Mouse (Mus musculus) embryonic facial prominence, embryonic 11.5 days (tissue): ENCODE data around the gene Trip4. TPM values are rescaled to one million over a fixed set of nuclear protein-coding genes. Genes with fewer than 3 reads are reported as not detected.

Experiments
- ATAC-seq: fragments of 200-750 bp; cut with Nextera tagmentation; replicated peaks from 2 replicates; pipeline ENCODE4 v1.8.0; 2017; ENCODE audit warnings: low read depth; ENCODE audit not compliant: insufficient number of reproducible peaks, low FRiP score, low TSS enrichment
- DNase-seq: peaks from one replicate; pipeline ENCODE4 v3.0.0-alpha.2; 2015; ENCODE audit warnings: low spot score
- H3K27ac ChIP-seq: fragments of 300-500 bp; sonication (generic); replicated peaks from 2 replicates; pipeline ENCODE4 v1.5.1; 2014; ENCODE audit warnings: mild to moderate bottlenecking, low read depth, low read length, control low read depth
- H3K27me3 ChIP-seq: fragments of 300-500 bp; sonication (generic); 2 replicates; pipeline ENCODE4 v1.6.1; 2014; ENCODE audit warnings: mild to moderate bottlenecking, low read length, moderate library complexity, mixed read lengths; ENCODE audit not compliant: control insufficient read depth, insufficient read depth
- H3K36me3 ChIP-seq: fragments of 300-500 bp; sonication (generic); replicated peaks from 2 replicates; pipeline ENCODE4 v1.6.1; 2014; ENCODE audit warnings: low read depth, mild to moderate bottlenecking, low read length, moderate library complexity, mixed read lengths; ENCODE audit not compliant: control insufficient read depth, insufficient read depth
- H3K4me1 ChIP-seq: fragments of 300-500 bp; sonication (generic); 2 replicates; pipeline ENCODE4 v1.6.1; 2014; ENCODE audit warnings: low read length, mixed read lengths; ENCODE audit not compliant: control insufficient read depth, insufficient read depth
- H3K4me2 ChIP-seq: fragments of 300-500 bp; sonication (generic); 2 replicates; pipeline ENCODE4 v1.6.1; 2014; ENCODE audit warnings: low read depth, mild to moderate bottlenecking, control low read depth, low read length, moderate library complexity
- H3K4me3 ChIP-seq: fragments of 300-500 bp; sonication (generic); 2 replicates; pipeline ENCODE4 v1.5.1; 2014; ENCODE audit warnings: low read depth, low read length, control low read depth
- H3K9ac ChIP-seq: fragments of 300-500 bp; sonication (generic); replicated peaks from 2 replicates; pipeline ENCODE4 v1.6.1; 2014; ENCODE audit warnings: mild to moderate bottlenecking, control low read depth, low read length
- H3K9me3 ChIP-seq: fragments of 300-500 bp; sonication (generic); replicated peaks from 2 replicates; pipeline ENCODE4 v1.6.1; 2016; ENCODE audit warnings: mild to moderate bottlenecking, low read length, inconsistent platforms, mixed read lengths; ENCODE audit not compliant: control insufficient read depth
- WGBS: fragments of 180-500 bp; shearing (Covaris S2); extraction: QIAGEN DNeasy Blood & Tissue Kit; methylation state at CpG from one replicate; pipeline ENCODE4 v1.1.7; 2014; 5-methylcytosine and 5-hydroxymethylcytosine counted together
- polyA plus RNA-seq: library from polyadenylated mRNA; unstranded; fragments of >200 nt; fragmentation: Nextera tagmentation; extraction: Ambion mirVana; gene quantifications from 2 replicates; pipeline ENCODE4 v1.2.1, GENCODE M21; 2014

Trip4 gene
- polyA plus RNA-seq, 1 experiment from 2014 or later, result 45.5 TPM

DNA sequence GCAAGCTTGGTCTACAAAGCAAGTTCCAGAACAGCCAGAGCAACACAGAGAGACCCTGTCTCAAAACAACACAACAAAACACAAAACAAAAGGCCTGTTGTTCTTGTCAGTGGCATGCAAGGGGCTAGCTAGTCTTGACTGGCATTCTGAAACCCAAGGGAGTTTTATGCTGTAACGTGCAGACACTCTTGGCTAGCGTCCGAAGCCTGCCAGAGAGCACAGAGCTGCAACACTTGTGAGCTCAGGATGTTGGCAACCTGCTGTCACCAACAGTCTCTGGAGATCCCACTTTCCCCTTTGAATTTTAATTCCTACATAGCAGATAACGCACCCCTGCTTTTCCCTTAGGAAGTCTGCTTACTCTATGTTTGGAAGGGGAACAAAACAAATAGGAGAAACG, 101.3 kb downstream of the Trip4 start:
- H3K27me3 ChIP-seq, result no peaks in the 10 kb centered on the region
- no peak overlapping the region for H3K9ac ChIP-seq
- no peak overlapping the region for H3K4me3 ChIP-seq
- no peak overlapping the region for H3K27ac ChIP-seq
- no peak overlapping the region for H3K4me2 ChIP-seq
- no peaks in the 10 kb centered on the region for H3K4me1 ChIP-seq
- no peak for DNase-seq
- ATAC-seq, result no peak
- no peaks in the 10 kb centered on the region for H3K36me3 ChIP-seq
- 53% methylated on average over 5 of the region's 5 CpGs for WGBS
- H3K9me3 ChIP-seq, result no peaks in the 10 kb centered on the region

DNA sequence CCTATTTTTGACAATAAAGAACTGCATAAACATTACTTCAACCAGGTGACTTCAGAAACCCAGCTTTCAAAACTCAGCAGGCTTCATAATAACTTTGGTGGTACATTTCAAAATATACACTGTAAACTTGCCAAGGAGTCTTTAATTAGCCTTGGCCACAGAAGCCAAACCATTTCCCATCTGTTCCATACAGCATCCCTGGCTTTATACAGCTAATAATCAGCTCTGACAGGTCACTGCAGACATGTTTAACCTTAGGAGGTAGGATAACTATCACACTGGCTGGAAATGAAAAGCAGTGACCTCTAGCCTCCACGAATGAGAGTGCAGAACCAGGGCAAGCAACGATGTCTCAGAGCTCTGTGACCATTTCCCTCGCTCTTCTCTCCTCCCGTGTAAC, 108.8 kb downstream of the Trip4 start:
- H3K27me3 ChIP-seq, result no peaks in the 10 kb centered on the region
- H3K4me2 ChIP-seq, result no peak overlapping the region
- no peaks in the 10 kb centered on the region for H3K9me3 ChIP-seq
- WGBS, result 76% methylated on average over 4 of the region's 4 CpGs
- ATAC-seq, result no peak
- no peaks in the 10 kb centered on the region for H3K4me1 ChIP-seq
- no peak for DNase-seq
- no peaks in the 10 kb centered on the region for H3K36me3 ChIP-seq
- H3K4me3 ChIP-seq, result no peak overlapping the region
- no peak overlapping the region for H3K27ac ChIP-seq
- no peak overlapping the region for H3K9ac ChIP-seq

DNA sequence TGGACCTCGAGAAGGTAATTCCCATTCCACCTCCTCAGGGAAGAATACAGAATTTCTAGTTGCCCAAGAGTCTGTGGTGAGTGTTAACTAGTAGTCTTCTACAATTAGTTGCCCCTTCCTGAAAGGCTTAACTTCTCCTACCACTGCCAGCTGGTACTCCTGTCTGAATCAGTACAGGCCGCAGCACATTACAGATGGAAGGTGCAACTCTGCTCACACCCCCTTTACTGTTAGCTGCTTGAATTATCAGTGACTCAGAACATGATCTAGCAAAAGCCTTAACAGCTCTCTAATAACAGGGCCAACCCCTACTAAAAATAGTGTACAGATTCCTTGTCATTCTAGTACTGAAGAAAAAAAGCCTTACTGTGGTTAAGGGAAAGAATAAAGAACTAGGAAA, 112.9 kb downstream of the Trip4 start:
- Histone ChIP-seq H3K4me1 (no peaks in the 10 kb centered on the region), H3K9me3 (no peaks in the 10 kb centered on the region), H3K9ac (no peak overlapping the region), H3K27ac (no peak overlapping the region), H3K27me3 (no peaks in the 10 kb centered on the region), H3K36me3 (no peaks in the 10 kb centered on the region), H3K4me3 (no peak overlapping the region), H3K4me2 (no peak overlapping the region)
- WGBS, result 91% methylated on average over 2 of the region's 2 CpGs
- ATAC-seq (no peak), DNase-seq (no peak)

- no peak for ATAC-seq
- Histone ChIP-seq H3K4me2 (no peak overlapping the region), H3K9ac (no peak overlapping the region), H3K4me3 (no peak overlapping the region), H3K27me3 (no peaks in the 10 kb centered on the region), H3K9me3 (no peaks in the 10 kb centered on the region), H3K36me3 (no peaks in the 10 kb centered on the region), H3K4me1 (no peaks in the 10 kb centered on the region), H3K27ac (no peak overlapping the region)
- 74% methylated on average over 7 of the region's 7 CpGs for WGBS
- no peak for DNase-seq
Measured at GRCm38 (mm10) chr9:65794313-65794712, 114.3 kb downstream of the Trip4 start.

GRCm38 (mm10) chr9:65793506-65793905, 115.1 kb downstream of the Trip4 start:
- Histone ChIP-seq H3K27me3 (no peaks in the 10 kb centered on the region), H3K9ac (no peak overlapping the region), H3K27ac (no peak overlapping the region), H3K4me2 (no peak overlapping the region), H3K9me3 (no peaks in the 10 kb centered on the region), H3K36me3 (no peaks in the 10 kb centered on the region; the same call in 1 of the 2 replicates), H3K4me1 (no peaks in the 10 kb centered on the region), H3K4me3 (no peak overlapping the region)
- no peak for ATAC-seq
- WGBS, result 96% methylated on average over 3 of the region's 3 CpGs
- DNase-seq, result no peak

DNA sequence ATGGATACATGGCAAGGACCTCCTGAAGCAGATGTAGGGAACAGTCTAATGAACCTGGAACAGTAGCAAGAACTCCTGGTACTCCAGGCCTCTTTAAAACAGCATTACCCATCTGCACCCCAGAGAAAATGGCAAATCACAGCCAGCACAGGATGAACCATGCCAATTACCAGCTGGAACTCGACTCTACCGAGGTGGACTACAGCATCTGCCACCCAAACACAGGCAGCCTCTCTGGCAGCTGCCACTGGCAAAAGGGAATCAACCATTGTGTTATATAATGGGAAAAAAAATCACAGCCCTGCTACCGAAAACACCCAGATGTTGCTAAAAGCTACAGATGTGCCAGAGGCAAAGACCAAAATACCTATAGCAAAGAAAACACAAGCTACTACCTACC, 115.5 kb downstream of the Trip4 start:
- WGBS, result 77% methylated on average over 3 of the region's 3 CpGs
- ATAC-seq, result no peak
- H3K4me3 ChIP-seq, result no peak overlapping the region
- no peaks in the 10 kb centered on the region for H3K4me1 ChIP-seq
- H3K4me2 ChIP-seq, result no peak overlapping the region
- H3K36me3 ChIP-seq, result no peaks in the 10 kb centered on the region; the same call in 1 of the 2 replicates
- DNase-seq, result no peak
- no peak overlapping the region for H3K9ac ChIP-seq
- no peak overlapping the region for H3K27ac ChIP-seq
- no peaks in the 10 kb centered on the region for H3K27me3 ChIP-seq
- H3K9me3 ChIP-seq, result no peaks in the 10 kb centered on the region

DNA sequence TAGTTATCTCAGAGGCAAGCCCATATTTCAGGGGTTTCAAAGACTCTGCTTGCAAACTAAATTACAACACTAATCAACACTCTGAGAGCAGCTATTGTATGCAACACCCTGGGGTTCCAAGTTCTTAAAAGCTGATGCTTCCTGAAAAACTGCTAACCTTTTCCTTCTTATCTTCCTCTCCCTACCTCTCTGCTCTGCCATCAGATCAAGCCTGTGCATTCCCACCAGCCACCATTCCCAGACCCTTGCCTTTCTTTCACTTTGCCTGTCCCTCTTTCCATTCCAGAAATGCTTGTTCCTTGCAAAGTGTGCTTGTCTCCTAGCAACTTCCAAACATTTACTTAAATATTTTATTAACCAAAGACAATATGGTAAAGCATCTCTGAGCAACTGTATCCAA, 116.7 kb downstream of the Trip4 start:
- Histone ChIP-seq H3K4me3 (no peak overlapping the region), H3K9ac (no peak overlapping the region), H3K27ac (no peak overlapping the region), H3K9me3 (no peaks in the 10 kb centered on the region), H3K4me2 (no peak overlapping the region), H3K4me1 (no peaks in the 10 kb centered on the region), H3K27me3 (no peaks in the 10 kb centered on the region), H3K36me3 (no peaks in the 10 kb centered on the region; the same call in 1 of the 2 replicates)
- ATAC-seq, result no peak
- DNase-seq, result no peak

- no peak overlapping the region for H3K27ac ChIP-seq
- DNase-seq, result no peak
- H3K4me2 ChIP-seq, result no peak overlapping the region
- WGBS, result 84% methylated on average over 4 of the region's 4 CpGs
- H3K9me3 ChIP-seq, result no peaks in the 10 kb centered on the region
- no peak for ATAC-seq
- no peaks in the 10 kb centered on the region for H3K4me1 ChIP-seq
- no peak overlapping the region for H3K9ac ChIP-seq
- no peaks in the 10 kb centered on the region; the same call in 1 of the 2 replicates for H3K36me3 ChIP-seq
- H3K4me3 ChIP-seq, result no peak overlapping the region
- H3K27me3 ChIP-seq, result no peaks in the 10 kb centered on the region
Measured at GRCm38 (mm10) chr9:65791106-65791505, 117.5 kb downstream of the Trip4 start.
